Mouse (Mus musculus): ENCODE results near the gene Smarcd2. TPM values are rescaled to one million over a fixed set of nuclear protein-coding genes. Genes with fewer than 3 reads are reported as not detected.

Gene Smarcd2
- polyA plus RNA-seq, 1 experiment from 2014 or later = 72.4 TPM

GRCm38 (mm10) chr11:106307432-106307831 lies 34.7 kb upstream of the Smarcd2 start:
- Histone ChIP-seq H3K9ac (ENCODE audit: low read length) (no peak overlapping the region), H3K9me3 (ENCODE audit: control insufficient read depth, low read length) (no peaks in the 10 kb centered on the region), H3K4me1 (replicated peaks; ENCODE audit: control insufficient read depth, insufficient read depth, low read length) (no peaks in the 10 kb centered on the region), H3K27ac (ENCODE audit: low read depth) (no peak overlapping the region), H3K36me3 (ENCODE audit: control insufficient read depth, insufficient read depth, low read length) (no peaks in the 10 kb centered on the region), H3K4me3 (ENCODE audit: low read depth, low read length) (no peak overlapping the region), H3K4me2 (ENCODE audit: low read length) (no peak overlapping the region), H3K27me3 (replicated peaks; ENCODE audit: control insufficient read depth, insufficient read depth, low read length) (no peaks in the 10 kb centered on the region)
- DNase-seq (ENCODE audit: low spot score) = no peak
- 62% methylated on average over 5 of the region's 5 CpGs for WGBS
- no peak for ATAC-seq (replicated peaks; ENCODE audit: low FRiP score, low TSS enrichment, low read depth)

- 87% methylated on average over 9 of the region's 9 CpGs for WGBS
- Histone ChIP-seq H3K27me3 (replicated peaks; ENCODE audit: control insufficient read depth, insufficient read depth, low read length) (no peaks in the 10 kb centered on the region), H3K4me1 (replicated peaks; ENCODE audit: control insufficient read depth, insufficient read depth, low read length) (no peaks in the 10 kb centered on the region), H3K9me3 (ENCODE audit: control insufficient read depth, low read length) (no peaks in the 10 kb centered on the region), H3K27ac (ENCODE audit: low read depth) (no peak overlapping the region), H3K4me2 (ENCODE audit: low read length) (no peak overlapping the region), H3K4me3 (ENCODE audit: low read depth, low read length) (no peak overlapping the region), H3K9ac (ENCODE audit: low read length) (no peak overlapping the region), H3K36me3 (ENCODE audit: control insufficient read depth, insufficient read depth, low read length) (no peaks in the 10 kb centered on the region)
- no peak for DNase-seq (ENCODE audit: low spot score)
- ATAC-seq (replicated peaks; ENCODE audit: low FRiP score, low TSS enrichment, low read depth) = no peak
Observed at GRCm38 (mm10) chr11:106306758-106307157, 34.0 kb upstream of the Smarcd2 start.

GRCm38 (mm10) chr11:106306065-106306385 lies 33.3 kb upstream of the Smarcd2 start:
- Histone ChIP-seq H3K4me1 (replicated peaks; ENCODE audit: control insufficient read depth, insufficient read depth, low read length) (no peaks in the 10 kb centered on the region), H3K4me3 (ENCODE audit: low read depth, low read length) (no peak overlapping the region), H3K9me3 (ENCODE audit: control insufficient read depth, low read length) (no peaks in the 10 kb centered on the region), H3K36me3 (ENCODE audit: control insufficient read depth, insufficient read depth, low read length) (no peaks in the 10 kb centered on the region), H3K27me3 (replicated peaks; ENCODE audit: control insufficient read depth, insufficient read depth, low read length) (no peaks in the 10 kb centered on the region), H3K4me2 (ENCODE audit: low read length) (no peak overlapping the region), H3K9ac (ENCODE audit: low read length) (no peak overlapping the region), H3K27ac (ENCODE audit: low read depth) (no peak overlapping the region)
- DNase-seq (ENCODE audit: low spot score) (no peak), ATAC-seq (replicated peaks; ENCODE audit: low FRiP score, low TSS enrichment, low read depth) (no peak)
- WGBS = 85% methylated on average over 3 of the region's 3 CpGs

- no peaks in the 10 kb centered on the region for H3K36me3 ChIP-seq (ENCODE audit: control insufficient read depth, insufficient read depth, low read length)
- DNase-seq (ENCODE audit: low spot score) = no peak
- H3K27me3 ChIP-seq (replicated peaks; ENCODE audit: control insufficient read depth, insufficient read depth, low read length) = no peaks in the 10 kb centered on the region
- 78% methylated on average over 10 of the region's 10 CpGs for WGBS
- no peak overlapping the region for H3K9ac ChIP-seq (ENCODE audit: low read length)
- no peaks in the 10 kb centered on the region for H3K4me1 ChIP-seq (replicated peaks; ENCODE audit: control insufficient read depth, insufficient read depth, low read length)
- H3K4me2 ChIP-seq (ENCODE audit: low read length) = no peak overlapping the region
- H3K4me3 ChIP-seq (ENCODE audit: low read depth, low read length) = no peak overlapping the region
- ATAC-seq (replicated peaks; ENCODE audit: low FRiP score, low TSS enrichment, low read depth) = no peak
- H3K27ac ChIP-seq (ENCODE audit: low read depth) = no peak overlapping the region
- no peaks in the 10 kb centered on the region for H3K9me3 ChIP-seq (ENCODE audit: control insufficient read depth, low read length)
Observed at GRCm38 (mm10) chr11:106305348-106306064, 32.7 kb upstream of the Smarcd2 start.

- Histone ChIP-seq H3K9ac (ENCODE audit: low read length) (no peak overlapping the region), H3K4me1 (replicated peaks; ENCODE audit: control insufficient read depth, insufficient read depth, low read length) (no peaks in the 10 kb centered on the region), H3K9me3 (ENCODE audit: control insufficient read depth, low read length) (no peaks in the 10 kb centered on the region), H3K36me3 (ENCODE audit: control insufficient read depth, insufficient read depth, low read length) (no peaks in the 10 kb centered on the region), H3K27ac (ENCODE audit: low read depth) (no peak overlapping the region), H3K4me3 (ENCODE audit: low read depth, low read length) (no peak overlapping the region), H3K27me3 (replicated peaks; ENCODE audit: control insufficient read depth, insufficient read depth, low read length) (no peaks in the 10 kb centered on the region), H3K4me2 (ENCODE audit: low read length) (no peak overlapping the region)
- ATAC-seq (replicated peaks; ENCODE audit: low FRiP score, low TSS enrichment, low read depth) (0 out of 2 replicates have a peak, but pooled peaks have one; percentile 47), DNase-seq (ENCODE audit: low spot score) (peak; percentile 87)
- 15% methylated on average over 2 of the region's 2 CpGs for WGBS
Observed at GRCm38 (mm10) chr11:106302634-106303033, 29.9 kb upstream of the Smarcd2 start.

- ATAC-seq (replicated peaks; ENCODE audit: low FRiP score, low TSS enrichment, low read depth) (no peak), DNase-seq (ENCODE audit: low spot score) (no peak)
- Histone ChIP-seq H3K4me3 (ENCODE audit: low read depth, low read length) (no peak within 1 kb of the TSS), H3K9ac (ENCODE audit: low read length) (no peak within 1 kb of the TSS), H3K9me3 (ENCODE audit: control insufficient read depth, low read length) (no peaks in the 10 kb centered on the region), H3K4me2 (ENCODE audit: low read length) (no peak within 1 kb of the TSS), H3K36me3 (ENCODE audit: control insufficient read depth, insufficient read depth, low read length) (no peaks in the 10 kb centered on the region), H3K27me3 (replicated peaks; ENCODE audit: control insufficient read depth, insufficient read depth, low read length) (no peaks in the 10 kb centered on the region), H3K4me1 (replicated peaks; ENCODE audit: control insufficient read depth, insufficient read depth, low read length) (no peaks in the 10 kb centered on the region), H3K27ac (ENCODE audit: low read depth) (no peak within 1 kb of the TSS)
- WGBS = 79% methylated on average over 9 of the region's 9 CpGs
Observed at GRCm38 (mm10) chr11:106301765-106302164, 29.0 kb upstream of the Smarcd2 start, which contains the start of gene Gh. TSS of gene Gh (minus strand) at chr11:106301865.

- no peaks in the 10 kb centered on the region for H3K27me3 ChIP-seq (replicated peaks; ENCODE audit: control insufficient read depth, insufficient read depth, low read length)
- no peaks in the 10 kb centered on the region for H3K9me3 ChIP-seq (ENCODE audit: control insufficient read depth, low read length)
- H3K27ac ChIP-seq (ENCODE audit: low read depth) = no peak overlapping the region
- no peaks in the 10 kb centered on the region for H3K36me3 ChIP-seq (ENCODE audit: control insufficient read depth, insufficient read depth, low read length)
- WGBS = 91% methylated on average over 2 of the region's 2 CpGs
- no peak for DNase-seq (ENCODE audit: low spot score)
- H3K4me2 ChIP-seq (ENCODE audit: low read length) = no peak overlapping the region
- no peak overlapping the region for H3K9ac ChIP-seq (ENCODE audit: low read length)
- no peak overlapping the region for H3K4me3 ChIP-seq (ENCODE audit: low read depth, low read length)
- ATAC-seq (replicated peaks; ENCODE audit: low FRiP score, low TSS enrichment, low read depth) = no peak
- H3K4me1 ChIP-seq (replicated peaks; ENCODE audit: control insufficient read depth, insufficient read depth, low read length) = no peaks in the 10 kb centered on the region
Observed at GRCm38 (mm10) chr11:106291861-106292260, 19.1 kb upstream of the Smarcd2 start.

GRCm38 (mm10) chr11:106290376-106290775 lies 17.6 kb upstream of the Smarcd2 start:
- no peak overlapping the region for H3K4me3 ChIP-seq (ENCODE audit: low read depth, low read length)
- H3K27ac ChIP-seq (ENCODE audit: low read depth) = no peak overlapping the region
- ATAC-seq (replicated peaks; ENCODE audit: low FRiP score, low TSS enrichment, low read depth) = no peak
- no peaks in the 10 kb centered on the region for H3K27me3 ChIP-seq (replicated peaks; ENCODE audit: control insufficient read depth, insufficient read depth, low read length)
- H3K4me1 ChIP-seq (replicated peaks; ENCODE audit: control insufficient read depth, insufficient read depth, low read length) = no peaks in the 10 kb centered on the region
- H3K9me3 ChIP-seq (ENCODE audit: control insufficient read depth, low read length) = no peaks in the 10 kb centered on the region
- no peak overlapping the region for H3K4me2 ChIP-seq (ENCODE audit: low read length)
- no peaks in the 10 kb centered on the region for H3K36me3 ChIP-seq (ENCODE audit: control insufficient read depth, insufficient read depth, low read length)
- no peak overlapping the region for H3K9ac ChIP-seq (ENCODE audit: low read length)
- WGBS = 92% methylated on average over 5 of the region's 5 CpGs
- no peak for DNase-seq (ENCODE audit: low spot score)

- H3K27ac ChIP-seq (ENCODE audit: low read depth) = no peak overlapping the region
- H3K4me1 ChIP-seq (replicated peaks; ENCODE audit: control insufficient read depth, insufficient read depth, low read length) = no peaks in the 10 kb centered on the region
- H3K4me2 ChIP-seq (ENCODE audit: low read length) = no peak overlapping the region
- no peak overlapping the region for H3K9ac ChIP-seq (ENCODE audit: low read length)
- no peaks in the 10 kb centered on the region for H3K36me3 ChIP-seq (ENCODE audit: control insufficient read depth, insufficient read depth, low read length)
- DNase-seq (ENCODE audit: low spot score) (no peak), ATAC-seq (replicated peaks; ENCODE audit: low FRiP score, low TSS enrichment, low read depth) (no peak)
- WGBS = 59% methylated on average over 8 of the region's 8 CpGs
- H3K27me3 ChIP-seq (replicated peaks; ENCODE audit: control insufficient read depth, insufficient read depth, low read length) = no peaks in the 10 kb centered on the region
- H3K9me3 ChIP-seq (ENCODE audit: control insufficient read depth, low read length) = no peaks in the 10 kb centered on the region
- H3K4me3 ChIP-seq (ENCODE audit: low read depth, low read length) = no peak overlapping the region
Observed at GRCm38 (mm10) chr11:106289369-106289768, 16.6 kb upstream of the Smarcd2 start.
